Mouse (Mus musculus): Measurements from ENCODE around the gene Aoc1. TPM values are rescaled to one million over a fixed set of nuclear protein-coding genes. Genes with fewer than 3 reads are reported as not detected.
A peak's percentile ranks its signal among the peaks of the same experiment; 100 is the strongest.

Aoc1 gene
- total and polyA plus RNA-seq, 2 experiments from 2014 or later, result 1.6 TPM; not detected in 1

- TF ChIP-seq CTCF (IDR thresholded peaks at IDR 0.05; ENCODE audit: low read depth), result no peak
- no peaks in the 10 kb centered on the region for H3K36me3 ChIP-seq (ENCODE audit: insufficient read depth)
- ATAC-seq, result peak; percentile 92
Measured at GRCm38 (mm10) chr6:48840973-48841625, 31.6 kb upstream of the Aoc1 start, which contains the start of gene Tmem176b. Tmem176b (minus strand) TSS chr6:48841496.

GRCm38 (mm10) chr6:48842111-48842842 lies 30.4 kb upstream of the Aoc1 start:
- no peaks in the 10 kb centered on the region for H3K36me3 ChIP-seq (ENCODE audit: insufficient read depth)

More at GRCm38 (mm10) chr6:48840973-48841625, 31.6 kb upstream of the Aoc1 start, which contains the start of gene Tmem176b:
- peak within 1 kb of the TSS; percentile 46 for H3K9ac ChIP-seq
- H3K27ac ChIP-seq (ENCODE audit: low read depth, low read length), result peak within 1 kb of the TSS; percentile 73
- no peaks in the 10 kb centered on the region for H3K9me3 ChIP-seq (ENCODE audit: low read length)
- peak; percentile 90 for DNase-seq
- peaks cover 19% of the 10 kb centered on the region; the same call in 1 of the 2 replicates for H3K4me1 ChIP-seq (ENCODE audit: insufficient read depth)
- H3K4me2 ChIP-seq (ENCODE audit: low read depth), result peak within 1 kb of the TSS; percentile 48
- H3K4me3 ChIP-seq (ENCODE audit: low read depth, low read length), result peak within 1 kb of the TSS; percentile 32
- WGBS, result 5% methylated on average over 6 of the region's 6 CpGs
- no peaks in the 10 kb centered on the region for H3K27me3 ChIP-seq (ENCODE audit: insufficient read depth, low read length)

GRCm38 (mm10) chr6:48845086-48845485 lies 27.6 kb upstream of the Aoc1 start:
- DNase-seq (no peak), ATAC-seq (no peak)
- Histone ChIP-seq H3K4me2 (ENCODE audit: low read depth) (no peak overlapping the region), H3K27ac (ENCODE audit: low read depth, low read length) (no peak overlapping the region), H3K9me3 (ENCODE audit: low read length) (no peaks in the 10 kb centered on the region), H3K9ac (no peak overlapping the region), H3K27me3 (ENCODE audit: insufficient read depth, low read length) (no peaks in the 10 kb centered on the region), H3K4me1 (ENCODE audit: insufficient read depth) (peaks cover 17% of the 10 kb centered on the region; the same call in 1 of the 2 replicates), H3K4me3 (ENCODE audit: low read depth, low read length) (no peak overlapping the region), H3K36me3 (ENCODE audit: insufficient read depth) (no peaks in the 10 kb centered on the region)
- WGBS, result 65% methylated on average over 4 of the region's 4 CpGs
- TF ChIP-seq CTCF (IDR thresholded peaks at IDR 0.05; ENCODE audit: low read depth), result no peak

More at GRCm38 (mm10) chr6:48842111-48842842, 30.4 kb upstream of the Aoc1 start:
- no peak overlapping the region for H3K27ac ChIP-seq (ENCODE audit: low read depth, low read length)
- 0 out of 2 replicates have a peak overlapping the region, but pooled peaks have one; percentile 48 for H3K4me2 ChIP-seq (ENCODE audit: low read depth)
- no peaks in the 10 kb centered on the region for H3K9me3 ChIP-seq (ENCODE audit: low read length)
- ATAC-seq, result no peak
- no peak overlapping the region for H3K9ac ChIP-seq
- TF ChIP-seq CTCF (IDR thresholded peaks at IDR 0.05; ENCODE audit: low read depth), result peak; percentile 15; the same call in 1 of the 2 replicates
- DNase-seq, result no peak
- H3K27me3 ChIP-seq (ENCODE audit: insufficient read depth, low read length), result no peaks in the 10 kb centered on the region
- H3K4me1 ChIP-seq (ENCODE audit: insufficient read depth), result peaks cover 19% of the 10 kb centered on the region; the same call in 1 of the 2 replicates
- 67% methylated on average over 11 of the region's 11 CpGs for WGBS
- H3K4me3 ChIP-seq (ENCODE audit: low read depth, low read length), result no peak overlapping the region

- no peaks in the 10 kb centered on the region for H3K4me1 ChIP-seq (ENCODE audit: insufficient read depth)
- no peak overlapping the region for H3K27ac ChIP-seq (ENCODE audit: low read depth, low read length)
- H3K9ac ChIP-seq, result no peak overlapping the region
- peak overlapping the region; percentile 20 for H3K4me3 ChIP-seq (ENCODE audit: low read depth, low read length)
- DNase-seq (no peak), ATAC-seq (no peak)
- H3K9me3 ChIP-seq (ENCODE audit: low read length), result no peaks in the 10 kb centered on the region
- H3K4me2 ChIP-seq (ENCODE audit: low read depth), result peak overlapping the region; percentile 43
- under 1% methylated on average over 29 of the region's 29 CpGs for WGBS
- H3K27me3 ChIP-seq (ENCODE audit: insufficient read depth, low read length), result no peaks in the 10 kb centered on the region; the same call in 1 of the 2 replicates
- TF ChIP-seq CTCF (IDR thresholded peaks at IDR 0.05; ENCODE audit: low read depth), result no peak
- H3K36me3 ChIP-seq (ENCODE audit: insufficient read depth), result no peaks in the 10 kb centered on the region
Measured at GRCm38 (mm10) chr6:48851820-48852491, 20.7 kb upstream of the Aoc1 start.

- Histone ChIP-seq H3K9me3 (ENCODE audit: low read length) (no peaks in the 10 kb centered on the region), H3K27ac (ENCODE audit: low read depth, low read length) (no peak overlapping the region), H3K36me3 (ENCODE audit: insufficient read depth) (no peaks in the 10 kb centered on the region), H3K4me2 (ENCODE audit: low read depth) (no peak overlapping the region), H3K9ac (no peak overlapping the region), H3K4me3 (ENCODE audit: low read depth, low read length) (no peak overlapping the region), H3K27me3 (ENCODE audit: insufficient read depth, low read length) (no peaks in the 10 kb centered on the region; the same call in 1 of the 2 replicates), H3K4me1 (ENCODE audit: insufficient read depth) (no peaks in the 10 kb centered on the region)
- ATAC-seq (no peak), DNase-seq (no peak)
- TF ChIP-seq CTCF (IDR thresholded peaks at IDR 0.05; ENCODE audit: low read depth), result no peak; the same call in 1 of the 2 replicates
- WGBS, result 97% methylated on average over 2 of the region's 2 CpGs
Measured at GRCm38 (mm10) chr6:48854155-48854554, 18.5 kb upstream of the Aoc1 start.

- WGBS, result 49% methylated on average over 8 of the region's 8 CpGs
- no peaks in the 10 kb centered on the region for H3K27me3 ChIP-seq (ENCODE audit: insufficient read depth, low read length)
Measured at GRCm38 (mm10) chr6:48857613-48858302, 14.9 kb upstream of the Aoc1 start.

More at GRCm38 (mm10) chr6:48857613-48858302, 14.9 kb upstream of the Aoc1 start:
- H3K4me3 ChIP-seq (ENCODE audit: low read depth, low read length), result no peak overlapping the region
- H3K9me3 ChIP-seq (ENCODE audit: low read length), result no peaks in the 10 kb centered on the region
- H3K27ac ChIP-seq (ENCODE audit: low read depth, low read length), result no peak overlapping the region
- H3K36me3 ChIP-seq (ENCODE audit: insufficient read depth), result no peaks in the 10 kb centered on the region
- DNase-seq (no peak), ATAC-seq (no peak)
- H3K4me2 ChIP-seq (ENCODE audit: low read depth), result no peak overlapping the region
- TF ChIP-seq CTCF (IDR thresholded peaks at IDR 0.05; ENCODE audit: low read depth), result peak; percentile 33; the same call in 1 of the 2 replicates
- H3K4me1 ChIP-seq (ENCODE audit: insufficient read depth), result no peaks in the 10 kb centered on the region
- no peak overlapping the region for H3K9ac ChIP-seq

Data from forebrain, postnatal 0 days (tissue).